Mouse (Mus musculus): ENCODE measurements around the gene Amph. TPM values are rescaled to one million over a fixed set of nuclear protein-coding genes. Genes with fewer than 3 reads are reported as not detected.

Gene Amph
- polyA plus RNA-seq, 1 experiment from 2014 or later = 11.5 TPM

DNA sequence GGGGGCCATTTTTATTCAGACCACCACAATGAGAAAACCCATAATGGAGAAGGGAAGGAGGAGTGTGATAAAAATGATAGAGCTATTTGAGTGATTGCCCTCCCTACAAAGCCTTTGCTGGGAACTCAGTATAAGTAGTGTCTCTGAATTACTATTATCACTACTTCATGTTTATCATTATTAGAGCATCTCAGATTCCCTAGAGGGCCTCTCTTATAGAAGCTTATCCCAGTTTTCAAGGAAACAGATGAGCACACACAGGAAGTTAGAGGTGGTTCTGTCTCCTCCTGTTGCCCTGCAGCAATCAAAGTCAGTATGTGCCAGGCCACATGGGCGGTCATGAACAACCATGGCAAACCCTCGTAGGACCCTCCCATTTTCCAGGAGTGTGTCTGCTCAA, 190.5 kb downstream of the Amph start:
- Histone ChIP-seq H3K4me2 (replicated peaks; ENCODE audit: low read depth, low read length) (no peak overlapping the region), H3K4me1 (replicated peaks; ENCODE audit: control insufficient read depth, insufficient read depth, low read length) (no peaks in the 10 kb centered on the region), H3K9ac (ENCODE audit: low read depth, low read length) (no peak overlapping the region), H3K27me3 (ENCODE audit: control insufficient read depth, insufficient read depth, low read length) (no peaks in the 10 kb centered on the region), H3K36me3 (ENCODE audit: control insufficient read depth, insufficient read depth, low read length) (no peaks in the 10 kb centered on the region), H3K9me3 (ENCODE audit: control insufficient read depth, low read length) (no peaks in the 10 kb centered on the region), H3K27ac (ENCODE audit: low read depth, low read length) (no peak overlapping the region), H3K4me3 (ENCODE audit: low read depth, low read length) (no peak overlapping the region)
- 91% methylated on average over 2 of the region's 2 CpGs for WGBS
- DNase-seq (ENCODE audit: low spot score) (no peak), ATAC-seq (ENCODE audit: low FRiP score) (no peak)

- Histone ChIP-seq H3K27me3 (ENCODE audit: control insufficient read depth, insufficient read depth, low read length) (no peaks in the 10 kb centered on the region), H3K4me2 (replicated peaks; ENCODE audit: low read depth, low read length) (no peak overlapping the region), H3K9me3 (ENCODE audit: control insufficient read depth, low read length) (no peaks in the 10 kb centered on the region), H3K36me3 (ENCODE audit: control insufficient read depth, insufficient read depth, low read length) (no peaks in the 10 kb centered on the region), H3K4me3 (ENCODE audit: low read depth, low read length) (no peak overlapping the region), H3K4me1 (replicated peaks; ENCODE audit: control insufficient read depth, insufficient read depth, low read length) (no peaks in the 10 kb centered on the region), H3K9ac (ENCODE audit: low read depth, low read length) (no peak overlapping the region), H3K27ac (ENCODE audit: low read depth, low read length) (no peak overlapping the region)
- ATAC-seq (ENCODE audit: low FRiP score) (no peak), DNase-seq (ENCODE audit: low spot score) (no peak)
- 85% methylated on average over 7 of the region's 7 CpGs for WGBS
These were observed 191.1 kb downstream of the Amph start for GRCm38 (mm10) chr13:19139104-19139503.

DNA sequence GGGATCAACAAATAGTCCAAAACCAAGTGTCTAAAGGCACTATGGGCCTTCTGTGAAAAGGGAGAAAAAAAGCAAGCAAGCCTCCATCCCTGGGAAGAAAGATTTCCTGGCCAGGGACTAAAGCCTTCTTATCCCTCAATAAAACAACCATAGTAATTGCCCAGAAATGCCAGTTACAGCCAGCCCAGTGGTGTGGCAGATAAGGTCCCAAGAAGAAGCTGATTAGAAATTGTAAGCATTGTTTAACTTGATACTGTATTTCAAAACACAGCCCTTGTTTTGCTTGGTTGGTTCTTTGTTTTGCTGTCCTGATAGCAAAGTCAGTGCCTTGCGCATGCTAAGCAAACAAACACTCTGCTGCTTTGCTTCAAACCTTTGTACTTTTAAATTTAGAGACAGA, 191.8 kb downstream of the Amph start:
- Histone ChIP-seq H3K9me3 (ENCODE audit: control insufficient read depth, low read length) (no peaks in the 10 kb centered on the region), H3K36me3 (ENCODE audit: control insufficient read depth, insufficient read depth, low read length) (no peaks in the 10 kb centered on the region), H3K27ac (ENCODE audit: low read depth, low read length) (no peak overlapping the region), H3K4me1 (replicated peaks; ENCODE audit: control insufficient read depth, insufficient read depth, low read length) (no peaks in the 10 kb centered on the region), H3K27me3 (ENCODE audit: control insufficient read depth, insufficient read depth, low read length) (no peaks in the 10 kb centered on the region), H3K9ac (ENCODE audit: low read depth, low read length) (no peak overlapping the region), H3K4me3 (ENCODE audit: low read depth, low read length) (no peak overlapping the region), H3K4me2 (replicated peaks; ENCODE audit: low read depth, low read length) (no peak overlapping the region)
- DNase-seq (ENCODE audit: low spot score) (no peak), ATAC-seq (ENCODE audit: low FRiP score) (no peak)
- whole genome bisulfite sequencing = 68% methylated on average over 1 of the region's 1 CpGs

GRCm38 (mm10) chr13:19143766-19144165, 195.8 kb downstream of the Amph start:
- Histone ChIP-seq H3K4me1 (replicated peaks; ENCODE audit: control insufficient read depth, insufficient read depth, low read length) (no peaks in the 10 kb centered on the region), H3K4me2 (replicated peaks; ENCODE audit: low read depth, low read length) (no peak overlapping the region), H3K9me3 (ENCODE audit: control insufficient read depth, low read length) (no peaks in the 10 kb centered on the region), H3K4me3 (ENCODE audit: low read depth, low read length) (no peak overlapping the region), H3K27me3 (ENCODE audit: control insufficient read depth, insufficient read depth, low read length) (no peaks in the 10 kb centered on the region), H3K27ac (ENCODE audit: low read depth, low read length) (no peak overlapping the region), H3K36me3 (ENCODE audit: control insufficient read depth, insufficient read depth, low read length) (no peaks in the 10 kb centered on the region), H3K9ac (ENCODE audit: low read depth, low read length) (no peak overlapping the region)
- DNase-seq (ENCODE audit: low spot score) (no peak), ATAC-seq (ENCODE audit: low FRiP score) (no peak)
- WGBS = 89% methylated on average over 3 of the region's 3 CpGs

DNA sequence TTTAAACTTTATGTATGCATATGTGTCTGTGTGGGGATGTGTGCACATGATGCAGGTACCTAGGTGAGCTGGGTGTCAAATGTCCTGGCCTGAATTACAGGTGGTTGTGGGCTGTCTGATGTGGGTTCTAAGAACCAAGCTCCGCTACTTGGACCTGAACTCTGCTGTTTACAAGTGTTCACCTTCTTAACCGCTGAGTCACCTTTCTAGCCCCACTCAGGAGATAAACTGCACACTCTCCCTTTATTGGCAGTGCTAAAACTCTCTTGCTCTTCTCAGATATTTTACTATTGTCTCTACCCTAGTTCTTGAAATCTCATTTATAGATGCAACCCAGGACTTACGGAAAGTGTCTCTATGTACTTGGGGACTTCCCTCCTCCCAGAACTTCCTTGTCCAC, 199.5 kb downstream of the Amph start:
- Histone ChIP-seq H3K4me2 (replicated peaks; ENCODE audit: low read depth, low read length) (no peak overlapping the region), H3K36me3 (ENCODE audit: control insufficient read depth, insufficient read depth, low read length) (no peaks in the 10 kb centered on the region), H3K27ac (ENCODE audit: low read depth, low read length) (no peak overlapping the region), H3K27me3 (ENCODE audit: control insufficient read depth, insufficient read depth, low read length) (no peaks in the 10 kb centered on the region), H3K4me1 (replicated peaks; ENCODE audit: control insufficient read depth, insufficient read depth, low read length) (no peaks in the 10 kb centered on the region), H3K9ac (ENCODE audit: low read depth, low read length) (no peak overlapping the region), H3K9me3 (ENCODE audit: control insufficient read depth, low read length) (no peaks in the 10 kb centered on the region), H3K4me3 (ENCODE audit: low read depth, low read length) (no peak overlapping the region)
- no peak for ATAC-seq (ENCODE audit: low FRiP score)
- WGBS = 96% methylated on average over 3 of the region's 3 CpGs
- DNase-seq (ENCODE audit: low spot score) = no peak

GRCm38 (mm10) chr13:19149574-19149973, 201.6 kb downstream of the Amph start:
- no peak overlapping the region for H3K4me2 ChIP-seq (replicated peaks; ENCODE audit: low read depth, low read length)
- H3K27me3 ChIP-seq (ENCODE audit: control insufficient read depth, insufficient read depth, low read length) = no peaks in the 10 kb centered on the region
- no peak overlapping the region for H3K9ac ChIP-seq (ENCODE audit: low read depth, low read length)
- H3K4me3 ChIP-seq (ENCODE audit: low read depth, low read length) = no peak overlapping the region
- no peaks in the 10 kb centered on the region for H3K4me1 ChIP-seq (replicated peaks; ENCODE audit: control insufficient read depth, insufficient read depth, low read length)
- no peak for DNase-seq (ENCODE audit: low spot score)
- ATAC-seq (ENCODE audit: low FRiP score) = no peak
- no peaks in the 10 kb centered on the region for H3K36me3 ChIP-seq (ENCODE audit: control insufficient read depth, insufficient read depth, low read length)
- H3K27ac ChIP-seq (ENCODE audit: low read depth, low read length) = no peak overlapping the region
- H3K9me3 ChIP-seq (ENCODE audit: control insufficient read depth, low read length) = no peaks in the 10 kb centered on the region
- 88% methylated on average over 8 of the region's 8 CpGs for WGBS

DNA sequence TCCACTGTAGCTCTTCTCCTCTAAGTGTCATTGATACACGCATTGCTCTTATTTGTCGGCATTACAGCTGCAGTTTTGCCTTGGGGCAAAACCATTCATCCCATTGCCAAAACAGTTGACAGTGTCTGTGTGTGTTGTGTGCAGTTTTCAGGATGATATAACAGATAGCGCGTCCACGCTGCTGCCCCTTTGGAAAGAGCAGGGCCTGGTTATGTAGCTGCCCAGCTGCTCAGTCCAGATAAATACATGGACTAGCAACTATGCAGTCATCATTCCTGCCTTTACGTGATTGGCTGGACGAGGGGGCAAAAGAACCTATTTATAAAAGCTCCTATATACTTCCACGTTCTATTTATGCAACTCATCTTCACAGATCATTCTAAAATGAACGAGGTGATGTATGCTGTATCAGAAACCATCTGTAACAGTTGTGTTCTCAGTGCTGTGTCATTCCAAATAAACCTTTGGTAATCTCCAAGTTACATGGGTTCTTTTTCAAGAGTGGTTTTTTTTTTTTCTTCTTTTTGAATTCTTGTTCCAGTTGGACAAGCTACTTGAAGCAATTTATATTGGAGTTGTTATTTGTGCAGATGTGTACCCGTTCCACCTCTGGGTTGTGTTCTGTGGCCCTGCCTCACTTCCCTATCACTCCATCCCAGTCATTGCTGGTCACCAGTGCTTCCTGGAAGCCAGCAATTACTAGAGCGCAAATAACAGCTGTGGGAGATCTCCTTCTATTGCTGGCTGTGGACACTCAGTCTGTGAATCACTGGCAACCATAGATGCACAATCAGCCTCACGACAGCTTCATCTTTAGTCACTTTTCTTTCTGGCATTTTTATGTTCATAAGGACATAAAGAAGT, 202.7 kb downstream of the Amph start:
- Histone ChIP-seq H3K27me3 (ENCODE audit: control insufficient read depth, insufficient read depth, low read length) (no peaks in the 10 kb centered on the region), H3K9me3 (ENCODE audit: control insufficient read depth, low read length) (no peaks in the 10 kb centered on the region), H3K4me3 (ENCODE audit: low read depth, low read length) (no peak overlapping the region), H3K36me3 (ENCODE audit: control insufficient read depth, insufficient read depth, low read length) (no peaks in the 10 kb centered on the region), H3K4me2 (replicated peaks; ENCODE audit: low read depth, low read length) (no peak overlapping the region), H3K27ac (ENCODE audit: low read depth, low read length) (no peak overlapping the region), H3K9ac (ENCODE audit: low read depth, low read length) (no peak overlapping the region), H3K4me1 (replicated peaks; ENCODE audit: control insufficient read depth, insufficient read depth, low read length) (no peaks in the 10 kb centered on the region)
- no peak for ATAC-seq (ENCODE audit: low FRiP score)
- no peak for DNase-seq (ENCODE audit: low spot score)
- WGBS = 89% methylated on average over 12 of the region's 12 CpGs

GRCm38 (mm10) chr13:19152126-19152525, 204.1 kb downstream of the Amph start:
- Histone ChIP-seq H3K4me3 (ENCODE audit: low read depth, low read length) (no peak overlapping the region), H3K27ac (ENCODE audit: low read depth, low read length) (no peak overlapping the region), H3K27me3 (ENCODE audit: control insufficient read depth, insufficient read depth, low read length) (no peaks in the 10 kb centered on the region), H3K9ac (ENCODE audit: low read depth, low read length) (no peak overlapping the region), H3K4me1 (replicated peaks; ENCODE audit: control insufficient read depth, insufficient read depth, low read length) (no peaks in the 10 kb centered on the region), H3K4me2 (replicated peaks; ENCODE audit: low read depth, low read length) (no peak overlapping the region), H3K9me3 (ENCODE audit: control insufficient read depth, low read length) (no peaks in the 10 kb centered on the region), H3K36me3 (ENCODE audit: control insufficient read depth, insufficient read depth, low read length) (no peaks in the 10 kb centered on the region)
- no peak for DNase-seq (ENCODE audit: low spot score)
- WGBS = 94% methylated on average over 3 of the region's 3 CpGs
- ATAC-seq (ENCODE audit: low FRiP score) = no peak

DNA sequence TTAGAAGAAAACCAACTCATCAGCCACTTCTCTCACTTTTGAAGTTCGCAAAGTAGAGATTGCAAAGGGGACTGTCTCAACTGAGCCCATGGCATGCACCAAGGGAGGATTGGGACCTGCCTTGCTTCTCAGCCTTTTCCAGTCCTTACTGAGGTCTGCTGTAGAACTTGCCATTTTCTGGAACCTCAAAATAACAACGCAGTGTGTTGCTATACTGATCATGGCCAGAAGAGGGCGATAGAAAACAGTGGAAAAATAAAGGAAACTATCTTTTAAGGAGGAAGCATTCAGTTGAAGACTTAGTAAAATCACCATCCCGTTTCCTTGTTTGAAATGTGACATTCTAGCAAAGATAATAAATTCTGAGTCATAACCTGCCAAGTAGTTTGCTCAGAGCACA, 210.5 kb downstream of the Amph start:
- Histone ChIP-seq H3K27ac (ENCODE audit: low read depth, low read length) (no peak overlapping the region), H3K27me3 (ENCODE audit: control insufficient read depth, insufficient read depth, low read length) (no peaks in the 10 kb centered on the region), H3K4me2 (replicated peaks; ENCODE audit: low read depth, low read length) (no peak overlapping the region), H3K9me3 (ENCODE audit: control insufficient read depth, low read length) (no peaks in the 10 kb centered on the region), H3K9ac (ENCODE audit: low read depth, low read length) (no peak overlapping the region), H3K36me3 (ENCODE audit: control insufficient read depth, insufficient read depth, low read length) (no peaks in the 10 kb centered on the region), H3K4me3 (ENCODE audit: low read depth, low read length) (no peak overlapping the region), H3K4me1 (replicated peaks; ENCODE audit: control insufficient read depth, insufficient read depth, low read length) (no peaks in the 10 kb centered on the region)
- DNase-seq (ENCODE audit: low spot score) = peak; percentile 73
- ATAC-seq (ENCODE audit: low FRiP score) = no peak
- 37% methylated on average over 4 of the region's 4 CpGs for WGBS

Measured in hindbrain, embryonic 11.5 days (tissue).